Mouse (Mus musculus) layer of hippocampus, postnatal 25 days (tissue): ENCODE data around the gene Myo5c. TPM values are rescaled to one million over a fixed set of nuclear protein-coding genes. Genes with fewer than 3 reads are reported as not detected.
A peak's percentile ranks its signal among the peaks of the same experiment; 100 is the strongest.

ENCODE experiments used
- DNase-seq, 2 experiments: peaks; one replicate each; pipeline ENCODE4 v3.0.0; 2022; ENCODE audit warnings: mixed read lengths in 2 of 2, low spot score in 1 of 2; ENCODE audit errors: extremely low spot score in 1 of 2
- total RNA-seq, 2 experiments: library from RNA; stranded (reverse); gene quantifications; 2 replicates each; pipeline ENCODE4 v1.2.3; 2021

Gene Myo5c
- total RNA-seq, 2 experiments from 2014 or later = 0.49 to 0.54 TPM

DNA sequence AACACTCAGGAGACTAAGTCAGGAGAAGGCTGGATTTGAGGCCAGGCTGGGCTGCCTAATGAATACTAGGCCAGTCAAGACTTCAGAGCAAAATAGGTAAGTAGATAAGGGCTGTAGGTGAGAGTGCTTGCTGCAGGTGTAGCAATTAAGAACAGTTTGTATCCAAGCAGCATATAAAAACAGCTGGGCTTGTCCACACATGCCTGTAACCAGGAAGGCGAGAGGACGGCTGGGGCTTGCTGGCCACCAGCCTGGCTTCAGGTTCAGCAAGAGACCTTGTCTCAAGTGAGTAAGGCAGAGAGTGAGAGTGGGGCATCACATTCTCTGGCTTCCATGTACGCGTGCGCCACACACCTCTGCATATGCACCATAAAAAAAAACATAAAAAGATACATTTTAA lies 42.7 kb downstream of the Myo5c start:
- DNase-seq = no peak

DNA sequence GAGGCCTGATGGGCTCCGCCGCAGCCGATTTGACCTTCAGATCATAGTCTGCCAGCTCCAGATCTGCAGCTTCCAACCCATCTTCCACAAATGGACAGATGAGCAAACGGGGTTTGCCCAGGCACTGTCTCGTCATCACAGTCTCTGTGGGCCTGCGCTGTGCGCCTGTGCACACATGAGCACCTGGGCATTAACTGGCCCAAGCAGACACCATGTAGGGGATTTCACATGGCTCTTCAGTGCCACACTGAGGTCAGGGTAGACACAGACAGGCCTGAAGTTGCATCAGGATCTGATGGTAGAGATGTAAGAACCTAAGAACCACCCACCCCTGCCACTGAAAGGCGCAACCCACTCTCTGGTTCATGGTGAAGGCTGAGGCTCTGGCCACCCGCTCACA lies 43.2 kb downstream of the Myo5c start:
- no peak for DNase-seq

DNA sequence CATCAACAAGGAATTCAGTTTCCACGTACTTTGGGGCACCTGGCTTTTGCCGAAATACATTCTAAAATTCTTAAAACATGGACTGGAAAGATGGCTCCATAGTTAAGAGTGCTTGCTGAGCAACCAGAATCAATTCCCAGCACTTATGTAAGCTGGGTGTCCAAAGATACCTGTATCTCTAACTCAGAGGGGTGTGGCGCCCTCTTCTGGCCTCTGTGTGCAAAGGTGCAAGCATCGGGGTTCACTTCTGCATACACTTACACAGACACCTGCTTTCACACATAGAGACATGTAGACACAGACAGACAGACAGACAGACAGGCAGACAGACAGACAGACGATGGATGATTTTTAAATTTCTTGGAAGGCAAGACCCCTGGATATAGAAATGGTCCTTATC lies 49.0 kb downstream of the Myo5c start:
- DNase-seq = peak in 1 of 2 experiments; percentile 40

DNA sequence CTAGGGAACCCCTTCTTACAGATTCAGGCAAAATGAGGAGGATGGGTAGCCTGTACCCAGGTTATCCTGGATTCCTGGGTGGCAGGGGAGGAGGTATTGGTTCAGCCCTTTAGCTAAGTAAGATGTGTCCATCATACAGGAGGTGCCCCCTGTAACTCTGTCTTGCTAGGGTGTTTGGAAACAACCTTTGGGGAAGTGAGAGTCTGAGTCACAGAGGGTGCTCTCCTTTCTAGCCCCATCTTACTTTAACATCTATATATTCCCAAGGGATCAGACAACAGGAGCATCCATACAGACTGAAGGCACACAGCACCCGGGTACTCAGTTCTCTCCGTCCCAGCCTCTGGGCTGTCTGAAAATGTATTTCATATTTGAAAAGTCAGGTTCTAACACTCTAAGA lies 50.4 kb downstream of the Myo5c start:
- DNase-seq = no peak

DNA sequence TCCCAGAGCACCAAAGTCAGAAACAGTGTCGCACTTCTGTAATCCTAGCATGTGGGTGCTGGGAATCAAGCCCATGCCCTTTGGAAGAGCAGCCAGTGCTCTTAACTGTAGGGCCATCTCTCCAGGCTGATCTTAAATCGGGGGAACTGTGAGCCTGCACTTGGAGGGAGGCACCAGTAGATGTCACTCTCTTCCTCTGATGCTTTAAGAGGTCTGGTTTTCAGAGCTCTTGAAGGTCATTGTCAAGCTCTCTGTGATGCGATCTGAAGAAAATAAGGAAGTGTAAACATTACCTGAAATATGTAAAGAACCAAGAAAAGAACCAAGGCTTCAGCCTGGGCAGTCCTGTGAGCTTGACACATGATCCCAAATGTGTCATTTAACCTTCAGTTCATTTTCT lies 51.0 kb downstream of the Myo5c start:
- peak; percentile 40 to 51 for DNase-seq

DNA sequence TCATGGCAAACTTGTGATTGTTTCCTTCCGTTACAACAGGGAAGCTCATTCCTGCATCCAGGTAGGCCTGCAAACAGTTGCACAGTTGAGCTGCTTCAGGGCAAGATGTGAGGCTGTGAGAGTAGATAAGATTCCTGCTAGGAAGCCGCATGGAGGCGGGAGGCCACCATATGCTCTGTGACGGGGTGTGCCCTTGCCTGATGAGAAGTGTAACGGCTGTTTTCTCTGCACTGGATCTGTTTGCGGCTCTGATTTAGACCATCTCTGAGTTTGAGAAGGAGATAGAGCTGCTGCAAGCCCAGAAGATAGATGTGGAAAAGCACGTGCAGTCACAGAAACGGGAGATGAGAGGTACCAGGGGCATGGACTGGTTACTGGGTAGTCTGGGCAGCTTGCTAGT lies 51.8 kb downstream of the Myo5c start:
- no peak for DNase-seq

DNA sequence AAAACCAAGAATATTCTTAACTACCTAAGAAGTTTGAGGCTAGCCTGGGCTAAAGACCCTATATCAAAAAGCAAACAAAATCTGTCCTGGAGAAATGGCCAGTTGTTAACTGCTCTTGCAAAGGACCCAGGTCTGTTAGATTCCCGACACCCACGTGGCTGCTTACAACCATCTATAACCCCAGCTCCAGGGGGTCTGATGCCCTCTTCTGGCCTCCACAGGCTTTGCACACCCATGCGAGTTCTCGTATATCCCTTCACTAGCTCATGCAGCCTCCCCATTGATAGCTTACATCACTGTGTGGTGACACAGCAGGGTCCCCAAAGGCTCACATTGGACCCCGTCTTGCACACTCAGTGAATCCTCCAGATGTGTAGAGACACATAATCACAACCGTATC lies 53.5 kb downstream of the Myo5c start:
- no peak for DNase-seq

DNA sequence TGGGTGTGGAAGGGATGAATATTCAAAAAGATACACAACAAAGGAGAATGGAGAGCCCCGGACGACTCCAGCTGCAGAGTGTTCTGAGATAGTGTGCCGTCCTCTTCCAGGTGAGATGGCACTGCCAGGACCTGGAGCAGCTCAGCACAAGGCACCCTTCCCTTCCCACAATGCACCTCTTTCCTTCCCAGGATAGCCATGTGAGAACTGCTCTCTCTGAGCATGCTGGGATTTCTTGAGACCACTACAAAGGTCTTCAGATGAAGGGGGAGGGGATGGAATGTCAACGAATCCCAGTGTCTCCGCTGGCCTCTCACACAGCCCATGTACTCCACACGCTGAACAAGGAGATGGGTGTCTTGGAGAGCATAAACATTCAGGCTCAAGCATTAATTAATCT lies 55.8 kb downstream of the Myo5c start:
- DNase-seq = no peak

DNA sequence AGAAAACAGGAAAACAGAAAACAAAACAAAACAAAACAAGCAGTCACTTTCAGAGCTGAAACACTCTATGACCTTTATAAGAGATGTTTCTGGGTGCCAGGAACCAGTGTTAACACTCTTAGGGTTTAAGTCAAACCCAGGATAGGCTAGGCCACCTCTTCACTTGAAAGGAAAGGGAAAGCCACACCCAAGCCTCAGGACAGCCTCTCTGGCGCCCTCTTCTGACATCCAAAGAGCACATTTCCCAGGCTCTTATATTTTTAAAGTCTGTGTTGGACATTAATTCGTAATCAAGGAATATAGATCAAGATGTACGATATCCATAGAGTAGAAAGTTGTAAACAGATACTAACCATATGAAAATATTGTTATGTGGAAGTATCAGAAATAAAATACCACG lies 57.7 kb downstream of the Myo5c start:
- peak in 1 of 2 experiments; percentile 19 for DNase-seq

DNA sequence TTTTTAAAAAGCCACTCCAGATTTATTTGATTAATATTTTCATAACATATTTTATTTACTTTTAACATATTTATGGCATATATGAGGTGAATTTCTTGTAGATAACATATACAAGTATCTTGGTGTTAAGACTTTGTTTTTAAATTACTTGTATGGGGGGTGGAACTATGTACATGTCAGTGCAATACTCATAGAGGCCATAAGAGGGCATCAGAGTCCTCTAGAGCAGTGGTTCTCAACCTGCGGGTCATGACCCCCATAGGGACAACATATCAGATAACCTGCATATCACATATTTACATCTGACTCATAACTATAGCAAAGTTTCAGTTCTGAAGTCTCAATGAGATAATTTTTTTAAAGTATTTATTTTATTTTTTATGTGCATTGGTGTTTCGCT lies 67.5 kb downstream of the Myo5c start:
- no peak for DNase-seq

DNA sequence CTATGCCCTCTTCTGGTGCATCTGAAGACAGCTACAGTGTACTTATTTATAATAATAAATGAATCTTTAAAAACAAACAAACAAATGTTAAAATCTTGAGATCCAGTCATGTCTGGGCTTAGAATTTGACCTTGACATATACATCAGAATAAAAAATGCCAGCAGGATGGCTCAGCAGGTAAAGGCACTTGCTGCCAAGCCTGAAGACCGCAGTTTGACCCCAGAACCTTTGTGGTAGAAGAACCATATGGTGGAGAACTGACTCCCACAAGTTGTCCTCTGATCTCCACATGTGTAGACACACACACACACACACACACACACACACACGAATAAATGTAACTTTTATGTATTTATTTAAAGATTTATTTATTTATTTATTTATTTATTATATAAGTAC lies 71.2 kb downstream of the Myo5c start:
- DNase-seq = no peak

DNA sequence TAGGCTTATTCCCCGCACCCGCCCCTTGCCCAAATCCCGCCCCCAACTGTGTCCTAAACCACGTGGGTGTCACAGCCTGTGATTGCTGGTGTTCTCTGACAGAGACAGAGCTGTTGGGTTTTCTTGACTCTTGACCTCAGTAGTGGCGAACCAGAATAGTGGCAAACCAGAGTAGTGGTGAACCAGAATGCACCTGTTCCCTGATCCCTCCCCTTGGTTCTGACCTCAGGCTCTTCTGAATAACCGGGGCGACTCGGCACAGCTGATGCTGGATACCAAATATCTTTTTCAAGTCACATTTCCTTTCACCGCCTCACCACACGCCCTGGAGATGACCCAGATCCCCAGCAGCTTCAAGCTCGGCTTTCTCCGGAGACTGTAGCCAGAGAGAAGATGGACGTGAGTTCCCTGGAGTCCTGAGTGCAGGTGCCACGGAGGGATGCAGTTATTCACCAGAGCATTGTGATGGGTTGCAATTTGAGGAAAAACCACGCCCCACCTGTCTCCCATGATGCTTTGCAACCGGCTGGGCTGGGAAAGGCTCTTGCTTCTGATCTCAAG lies 72.0 kb downstream of the Myo5c start:
- DNase-seq = no peak

DNA sequence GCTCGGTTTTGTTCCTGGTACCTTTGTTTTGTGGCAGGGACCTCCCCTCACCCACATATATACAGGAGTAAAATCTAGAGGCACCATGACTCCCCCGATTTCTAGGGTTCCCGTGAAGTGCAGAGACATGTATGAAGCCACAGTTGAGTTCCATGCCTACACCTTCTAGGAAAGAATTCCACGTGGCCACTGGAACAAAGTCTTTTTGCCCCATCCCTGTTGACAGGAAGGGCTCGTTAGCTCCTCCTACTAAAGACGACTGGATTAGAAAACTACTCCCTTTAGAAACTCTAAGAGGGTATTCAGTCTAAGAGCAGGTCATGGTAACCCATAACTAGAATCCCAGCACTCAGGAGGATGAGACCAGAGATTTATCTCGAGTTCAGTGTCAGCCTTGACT lies 72.5 kb downstream of the Myo5c start:
- DNase-seq = no peak

DNA sequence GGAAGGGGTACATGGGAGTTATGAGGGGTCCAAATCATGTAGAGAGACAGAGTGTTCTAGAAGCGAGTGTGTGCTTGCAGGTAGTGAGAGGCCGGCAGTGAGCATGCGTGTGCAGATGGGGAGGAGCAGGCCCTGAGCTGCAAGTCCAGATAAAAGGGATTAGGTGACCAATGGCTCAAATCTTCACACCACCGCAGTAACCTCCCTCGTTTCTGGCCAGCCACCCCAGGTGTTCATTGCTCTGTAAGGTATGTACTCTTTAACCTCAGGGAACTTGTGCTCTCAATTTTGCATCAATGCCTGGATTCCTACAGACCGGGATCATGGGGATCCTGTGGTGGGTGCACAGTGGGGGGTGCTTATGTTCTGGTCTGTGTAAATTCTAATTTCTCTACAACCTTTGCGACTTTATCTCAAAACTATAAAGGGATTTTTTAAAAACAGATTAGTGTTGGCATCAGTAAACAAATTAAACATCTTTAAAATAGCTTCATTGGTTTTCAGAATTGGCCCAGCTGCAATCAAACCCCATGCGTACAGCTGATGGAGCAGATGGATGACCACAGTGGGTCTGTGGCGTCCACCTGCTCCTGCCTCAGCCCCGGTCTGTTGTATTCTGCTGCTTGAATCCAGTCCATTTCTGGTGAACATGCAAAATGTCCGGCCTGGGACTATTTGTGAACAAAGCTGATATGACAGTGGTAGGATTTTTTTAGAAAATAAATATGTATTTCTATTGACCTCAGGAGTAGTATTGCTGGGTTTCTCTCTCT lies 74.5 kb downstream of the Myo5c start, which contains the start of gene Gnb5:
Gene Gnb5 (plus strand): TSS at position 163 of the 773 bp plus-strand sequence.
- DNase-seq = no peak

DNA sequence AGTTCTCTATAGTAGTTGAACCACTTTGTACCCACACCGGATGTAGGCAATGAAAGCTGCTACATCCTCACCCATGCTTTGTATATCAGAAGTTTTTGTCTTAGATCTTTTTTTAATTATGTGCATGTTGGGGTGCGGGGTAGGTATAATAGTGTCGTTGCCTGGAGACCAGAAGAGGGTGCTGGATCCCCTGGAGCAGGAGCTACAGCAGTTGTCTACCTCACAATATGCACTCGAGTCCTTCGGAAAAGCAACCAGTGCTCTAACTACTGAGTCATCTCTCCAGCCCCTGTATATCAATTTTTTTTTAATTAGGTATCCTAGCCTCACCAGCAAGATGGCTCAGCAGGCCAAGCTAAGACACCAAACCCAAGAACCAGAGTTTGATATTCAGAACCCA lies 75.2 kb downstream of the Myo5c start:
- DNase-seq = no peak

DNA sequence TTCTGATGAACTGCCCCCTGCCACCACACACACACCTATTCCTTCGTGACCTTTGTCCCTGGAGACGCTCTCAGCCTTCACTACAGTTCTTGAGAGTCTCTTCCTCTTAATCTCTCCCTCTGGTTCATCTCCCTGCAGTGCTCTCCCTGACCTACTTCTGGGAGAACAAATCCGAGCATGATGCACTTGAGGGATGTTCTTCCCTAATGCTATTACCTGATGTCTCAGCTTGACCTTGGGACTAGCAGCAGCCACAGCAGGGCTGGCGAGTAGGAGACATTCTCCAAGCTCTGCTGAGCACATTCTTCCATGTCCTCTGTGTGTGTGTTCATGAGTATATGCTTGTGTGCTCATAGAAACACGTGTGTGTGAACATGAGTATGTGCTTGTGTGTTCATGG lies 76.8 kb downstream of the Myo5c start:
- DNase-seq = no peak

DNA sequence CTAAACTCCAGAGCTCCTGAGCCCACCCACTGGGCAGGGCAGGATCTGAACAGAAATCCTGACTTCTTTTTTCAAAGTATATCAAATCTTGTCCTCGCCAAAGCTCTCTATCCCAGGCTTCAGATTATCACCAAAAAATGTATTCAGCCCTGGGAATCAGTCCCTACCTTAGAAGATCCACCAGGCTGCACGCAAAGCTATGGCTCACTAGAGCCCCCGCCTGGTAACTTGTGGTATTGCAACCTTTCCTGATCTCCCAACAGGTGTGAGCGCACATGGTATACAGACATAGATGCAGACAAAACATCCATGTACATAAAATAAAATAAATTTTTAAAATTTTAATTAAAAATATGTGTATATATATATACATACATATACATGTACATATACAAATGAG lies 80.2 kb downstream of the Myo5c start:
- peak; percentile 76 to 96 for DNase-seq

DNA sequence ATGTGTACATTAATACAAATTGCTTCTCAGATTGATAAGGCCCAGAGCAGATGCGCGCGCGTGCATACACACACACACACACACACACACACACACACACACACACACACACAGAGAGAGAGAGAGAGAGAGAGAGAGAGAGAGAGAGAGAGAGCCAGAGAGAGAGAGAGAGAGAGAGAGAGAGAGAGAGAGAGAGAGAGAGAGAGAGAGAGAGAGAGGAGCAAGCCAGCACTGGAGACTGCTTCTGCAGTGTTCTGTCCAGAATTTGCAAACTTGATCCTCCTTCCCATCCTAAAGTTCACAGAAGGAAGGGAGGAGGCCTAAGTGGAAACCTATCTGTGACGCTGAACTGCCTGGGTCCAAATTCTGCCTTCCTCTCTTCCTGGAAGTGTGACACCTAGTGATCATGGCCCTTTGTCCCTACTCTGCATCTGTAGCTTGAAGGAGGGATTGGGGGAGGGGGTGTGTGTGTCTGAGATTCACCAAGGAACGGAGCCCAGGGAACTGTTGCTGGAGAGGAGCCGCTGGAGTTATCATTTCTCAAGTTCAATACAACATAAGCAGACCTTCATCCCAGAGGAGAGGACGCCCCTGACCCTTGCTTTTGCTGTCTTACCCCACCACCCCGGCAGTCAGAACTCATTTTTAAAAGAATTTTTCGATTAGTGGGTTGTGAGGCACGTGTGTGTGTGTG lies 81.5 kb downstream of the Myo5c start:
- no peak for DNase-seq

DNA sequence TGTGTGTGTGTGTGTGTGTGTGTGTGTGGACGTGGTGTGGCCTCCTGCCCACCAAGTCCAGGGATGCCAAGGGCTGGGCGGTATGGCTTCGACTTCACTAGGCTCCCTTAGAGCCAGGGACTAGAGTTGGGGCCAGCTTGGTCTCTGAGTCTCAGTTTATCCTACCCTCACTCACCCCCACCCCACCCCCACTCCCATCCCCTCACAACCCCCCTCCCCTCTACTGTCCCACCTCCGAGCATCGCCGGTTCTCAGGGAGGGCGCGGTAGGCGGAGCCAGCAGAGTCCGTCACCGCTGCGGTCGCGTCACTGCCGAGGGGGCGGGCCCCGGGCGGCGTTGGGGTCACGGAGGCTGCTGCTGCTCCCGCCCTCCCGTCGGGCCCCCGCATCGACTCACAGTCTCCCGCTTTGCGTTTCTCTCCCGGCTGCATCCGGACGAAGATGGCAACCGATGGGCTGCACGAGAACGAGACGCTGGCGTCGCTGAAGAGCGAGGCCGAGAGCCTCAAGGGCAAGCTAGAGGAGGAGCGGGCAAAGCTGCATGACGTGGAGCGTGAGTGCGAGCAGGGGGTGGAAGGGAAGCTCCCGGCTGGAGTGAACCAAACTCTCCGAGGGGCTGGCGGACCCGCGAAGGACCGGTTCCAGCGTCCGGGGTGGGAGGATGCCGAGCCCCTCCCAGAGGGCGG lies 82.2 kb downstream of the Myo5c start:
- peak; percentile 76 to 85 for DNase-seq

DNA sequence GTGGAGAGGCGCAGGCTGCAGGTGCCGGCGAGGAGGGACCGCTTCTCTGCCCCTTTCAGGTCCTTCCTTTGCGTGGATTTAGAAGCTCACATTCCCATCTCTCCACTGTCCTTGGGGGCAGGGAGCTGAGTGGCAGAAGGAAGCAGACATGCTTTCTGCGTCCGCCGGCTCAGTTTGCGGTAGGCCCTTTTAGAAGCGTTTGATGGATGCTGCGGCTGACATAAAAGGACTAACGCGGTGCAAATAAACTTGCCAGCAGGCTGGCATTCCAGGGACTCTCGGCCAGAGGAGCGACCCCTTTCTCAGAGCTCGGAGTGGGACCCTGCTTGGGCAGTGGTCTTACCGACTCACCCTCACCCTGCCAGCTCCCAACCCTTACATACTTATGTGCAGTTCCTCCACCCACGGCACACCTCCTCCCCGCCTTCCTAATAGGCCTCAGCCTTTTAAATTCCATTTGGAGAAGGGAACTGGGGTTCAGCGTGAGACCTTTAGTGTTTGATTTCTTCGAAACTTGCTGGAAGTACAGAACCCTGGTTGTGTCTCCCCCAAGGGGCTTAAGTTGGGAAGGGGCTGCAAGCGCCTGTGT lies 82.8 kb downstream of the Myo5c start:
- no peak for DNase-seq

DNA sequence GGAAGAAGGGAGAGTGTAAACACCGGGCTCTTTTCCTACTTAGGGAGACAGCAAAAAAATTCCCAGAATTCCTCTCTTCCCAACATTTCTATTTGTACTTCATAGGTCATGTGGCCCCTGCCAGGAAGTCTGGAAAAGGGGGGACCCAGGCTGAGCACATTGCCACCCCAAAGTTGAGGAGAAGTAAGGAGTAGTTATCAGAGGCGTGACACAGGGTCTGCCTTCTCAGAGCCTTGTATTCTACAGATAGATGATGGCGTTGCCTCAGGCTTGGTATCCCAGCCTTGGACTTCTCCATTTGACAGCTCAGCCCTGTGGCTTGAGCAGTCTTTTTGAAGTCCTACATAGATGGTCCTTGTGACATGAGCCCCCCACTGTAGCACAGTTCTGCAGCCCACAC lies 83.4 kb downstream of the Myo5c start:
- DNase-seq = no peak
